Mouse (Mus musculus): ENCODE data around the gene Shc3. TPM values are rescaled to one million over a fixed set of nuclear protein-coding genes. Genes with fewer than 3 reads are reported as not detected.
A peak's percentile ranks its signal among the peaks of the same experiment; 100 is the strongest.

Gene Shc3
- polyA plus RNA-seq, 1 experiment from 2014 or later: not detected

DNA sequence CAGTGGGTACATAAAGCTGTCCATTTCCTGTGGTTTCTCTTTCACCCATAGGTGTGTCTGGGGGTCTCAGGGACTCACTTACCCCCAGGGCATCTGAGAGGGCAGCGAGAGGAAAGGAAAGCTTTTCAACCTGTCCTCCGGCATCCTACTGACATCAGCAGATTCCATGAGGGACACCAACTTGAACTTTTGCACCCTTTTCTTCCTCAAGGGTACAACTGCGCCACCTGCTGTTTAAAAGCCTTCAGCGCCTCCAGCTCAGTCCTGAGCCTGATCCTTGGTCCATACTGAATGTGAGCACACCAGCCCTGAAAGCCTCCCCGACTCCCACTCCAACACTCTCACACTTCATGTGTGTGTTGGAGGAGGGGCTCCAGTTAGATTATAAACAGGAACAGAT lies 144.6 kb downstream of the Shc3 start:
- Histone ChIP-seq H3K9ac (no peak overlapping the region), H3K27me3 (replicated peaks) (no peaks in the 10 kb centered on the region), H3K4me2 (no peak overlapping the region), H3K36me3 (0 out of 2 replicates have a peak, but pooled peaks cover 5% of the 10 kb centered on the region), H3K9me3 (replicated peaks) (no peaks in the 10 kb centered on the region), H3K4me3 (no peak overlapping the region), H3K27ac (no peak overlapping the region), H3K4me1 (no peaks in the 10 kb centered on the region)
- WGBS (ENCODE audit: insufficient replicate concordance): 22% methylated on average over 5 of the region's 5 CpGs
- no peak for ATAC-seq

DNA sequence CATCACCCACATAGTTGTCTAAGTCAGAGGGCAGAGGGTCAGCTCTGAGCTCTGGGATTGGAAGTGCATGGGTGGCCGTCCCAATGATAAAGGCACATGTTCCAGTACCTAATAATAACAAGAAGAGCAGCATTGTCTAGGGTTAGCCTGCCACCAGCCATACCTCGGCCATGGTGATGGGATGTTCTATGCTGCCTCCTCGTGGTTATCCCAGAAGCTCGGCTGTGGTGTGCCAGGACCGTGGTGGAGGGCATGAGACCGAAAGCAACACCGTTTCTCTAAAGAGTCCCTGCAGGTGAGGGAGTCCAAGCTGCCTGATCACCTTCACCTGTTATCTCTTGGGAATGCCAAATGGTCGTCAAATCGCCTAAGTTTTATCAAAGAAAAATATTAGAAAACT lies 145.6 kb downstream of the Shc3 start:
- Histone ChIP-seq H3K36me3 (0 out of 2 replicates have a peak, but pooled peaks cover 5% of the 10 kb centered on the region), H3K9ac (no peak overlapping the region), H3K27ac (no peak overlapping the region), H3K4me3 (no peak overlapping the region), H3K4me1 (no peaks in the 10 kb centered on the region), H3K4me2 (no peak overlapping the region), H3K27me3 (replicated peaks) (no peaks in the 10 kb centered on the region), H3K9me3 (replicated peaks) (no peaks in the 10 kb centered on the region)
- ATAC-seq: no peak
- 58% methylated on average over 9 of the region's 9 CpGs for WGBS (ENCODE audit: insufficient replicate concordance)

DNA sequence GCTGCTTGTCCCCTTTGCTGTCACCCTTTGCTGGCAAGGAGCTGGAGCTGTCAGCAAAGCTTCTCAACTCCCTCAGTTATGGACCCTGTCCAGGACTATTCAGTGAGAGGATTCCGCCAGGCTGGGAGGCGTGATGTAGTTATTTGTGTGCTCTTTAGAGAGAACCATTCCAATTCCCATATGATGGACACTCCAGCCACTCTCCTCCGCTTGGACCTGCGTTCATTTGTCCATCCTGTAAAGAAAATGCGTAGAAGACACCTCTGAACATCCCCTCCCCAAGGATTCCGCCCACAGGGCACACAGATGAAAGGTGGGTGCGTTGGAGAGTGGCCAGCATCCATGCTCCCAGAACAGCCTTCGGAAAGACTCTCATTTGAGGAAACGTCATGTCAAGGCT lies 148.4 kb downstream of the Shc3 start:
- H3K4me2 ChIP-seq: no peak overlapping the region
- no peak overlapping the region for H3K4me3 ChIP-seq
- WGBS (ENCODE audit: insufficient replicate concordance): 75% methylated on average over 9 of the region's 9 CpGs
- no peak overlapping the region for H3K27ac ChIP-seq
- no peak for ATAC-seq
- H3K36me3 ChIP-seq: 0 out of 2 replicates have a peak, but pooled peaks cover 5% of the 10 kb centered on the region
- H3K27me3 ChIP-seq (replicated peaks): no peaks in the 10 kb centered on the region
- H3K9ac ChIP-seq: no peak overlapping the region
- 0 out of 2 replicates have a peak, but pooled peaks cover 6% of the 10 kb centered on the region for H3K4me1 ChIP-seq
- no peaks in the 10 kb centered on the region for H3K9me3 ChIP-seq (replicated peaks)

DNA sequence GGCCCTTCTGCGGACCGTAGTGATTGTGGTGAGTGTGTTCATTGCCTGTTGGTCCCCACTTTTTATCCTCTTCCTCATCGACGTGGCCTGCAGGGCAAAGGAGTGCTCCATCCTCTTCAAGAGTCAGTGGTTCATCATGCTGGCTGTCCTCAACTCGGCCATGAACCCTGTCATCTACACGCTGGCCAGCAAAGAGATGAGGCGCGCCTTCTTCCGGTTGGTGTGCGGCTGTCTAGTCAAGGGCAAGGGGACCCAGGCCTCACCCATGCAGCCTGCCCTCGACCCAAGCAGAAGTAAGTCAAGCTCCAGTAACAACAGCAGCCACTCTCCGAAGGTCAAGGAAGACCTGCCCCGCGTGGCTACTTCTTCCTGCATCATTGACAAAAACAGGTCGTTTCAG lies 149.7 kb downstream of the Shc3 start:
- Histone ChIP-seq H3K4me2 (no peak overlapping the region), H3K36me3 (peaks cover 5% of the 10 kb centered on the region; the same call in 1 of the 2 replicates), H3K9ac (no peak overlapping the region), H3K9me3 (replicated peaks) (0 out of 2 replicates have a peak, but pooled peaks cover 3% of the 10 kb centered on the region), H3K27me3 (replicated peaks) (no peaks in the 10 kb centered on the region), H3K4me3 (no peak overlapping the region), H3K27ac (no peak overlapping the region), H3K4me1 (0 out of 2 replicates have a peak, but pooled peaks cover 6% of the 10 kb centered on the region)
- WGBS (ENCODE audit: insufficient replicate concordance): 74% methylated on average over 15 of the region's 15 CpGs
- ATAC-seq: no peak

DNA sequence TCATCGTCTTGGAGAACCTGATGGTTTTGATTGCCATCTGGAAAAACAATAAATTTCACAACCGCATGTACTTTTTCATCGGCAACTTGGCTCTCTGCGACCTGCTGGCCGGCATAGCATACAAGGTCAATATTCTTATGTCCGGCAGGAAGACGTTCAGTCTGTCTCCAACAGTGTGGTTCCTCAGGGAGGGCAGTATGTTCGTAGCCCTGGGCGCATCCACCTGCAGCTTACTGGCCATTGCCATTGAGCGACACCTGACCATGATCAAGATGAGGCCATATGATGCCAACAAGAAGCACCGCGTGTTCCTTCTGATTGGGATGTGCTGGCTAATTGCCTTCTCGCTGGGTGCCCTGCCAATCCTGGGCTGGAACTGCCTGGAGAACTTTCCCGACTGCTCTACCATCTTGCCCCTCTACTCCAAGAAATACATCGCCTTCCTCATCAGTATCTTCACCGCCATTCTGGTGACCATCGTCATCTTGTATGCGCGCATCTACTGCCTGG lies 150.2 kb downstream of the Shc3 start:
- Histone ChIP-seq H3K9ac (no peak overlapping the region), H3K4me3 (no peak overlapping the region), H3K4me2 (peak overlapping the region; percentile 41), H3K27me3 (replicated peaks) (no peaks in the 10 kb centered on the region), H3K9me3 (replicated peaks) (0 out of 2 replicates have a peak, but pooled peaks cover 3% of the 10 kb centered on the region), H3K36me3 (peaks cover 5% of the 10 kb centered on the region; the same call in 1 of the 2 replicates), H3K4me1 (0 out of 2 replicates have a peak, but pooled peaks cover 6% of the 10 kb centered on the region), H3K27ac (no peak overlapping the region)
- 68% methylated on average over 19 of the region's 19 CpGs for WGBS (ENCODE audit: insufficient replicate concordance)
- ATAC-seq: no peak

DNA sequence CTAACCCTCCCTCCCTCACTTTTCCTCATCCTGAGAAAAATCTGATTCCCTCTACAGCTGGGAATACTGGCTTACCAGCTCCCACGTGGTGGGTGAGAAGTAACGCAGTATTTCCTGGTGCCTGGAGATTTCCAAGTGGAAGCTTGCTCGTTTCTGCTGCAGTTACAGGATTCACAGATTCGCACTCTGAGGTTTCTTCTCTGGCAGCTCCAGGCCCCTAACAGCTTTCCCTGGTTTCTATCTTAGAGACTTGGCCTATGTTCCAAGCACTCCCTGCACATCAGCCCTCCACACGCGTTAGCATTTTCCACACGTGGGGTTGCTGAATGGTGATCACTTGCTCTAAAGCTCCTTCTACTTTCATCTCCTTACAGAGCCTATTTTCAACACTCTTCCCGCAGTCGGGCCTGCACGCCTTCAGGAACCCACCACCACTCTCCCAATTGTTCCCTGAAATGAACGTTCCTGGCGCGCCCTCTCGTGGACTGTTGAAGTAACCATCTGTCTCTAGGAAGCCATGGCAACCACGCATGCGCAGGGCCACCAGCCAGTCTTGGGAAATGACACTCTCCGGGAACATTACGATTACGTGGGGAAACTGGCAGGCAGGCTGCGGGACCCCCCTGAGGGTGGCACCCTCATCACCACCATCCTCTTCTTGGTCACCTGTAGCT lies 150.8 kb downstream of the Shc3 start:
- WGBS (ENCODE audit: insufficient replicate concordance): 8% methylated on average over 20 of the region's 20 CpGs
- H3K9me3 ChIP-seq (replicated peaks): 0 out of 2 replicates have a peak, but pooled peaks cover 3% of the 10 kb centered on the region
- H3K27ac ChIP-seq: no peak overlapping the region
- H3K36me3 ChIP-seq: peaks cover 5% of the 10 kb centered on the region; the same call in 1 of the 2 replicates
- peak overlapping the region; percentile 41 for H3K4me2 ChIP-seq
- no peak overlapping the region for H3K4me3 ChIP-seq
- H3K27me3 ChIP-seq (replicated peaks): no peaks in the 10 kb centered on the region
- H3K9ac ChIP-seq: no peak overlapping the region
- 0 out of 2 replicates have a peak, but pooled peaks cover 6% of the 10 kb centered on the region for H3K4me1 ChIP-seq
- no peak for ATAC-seq

DNA sequence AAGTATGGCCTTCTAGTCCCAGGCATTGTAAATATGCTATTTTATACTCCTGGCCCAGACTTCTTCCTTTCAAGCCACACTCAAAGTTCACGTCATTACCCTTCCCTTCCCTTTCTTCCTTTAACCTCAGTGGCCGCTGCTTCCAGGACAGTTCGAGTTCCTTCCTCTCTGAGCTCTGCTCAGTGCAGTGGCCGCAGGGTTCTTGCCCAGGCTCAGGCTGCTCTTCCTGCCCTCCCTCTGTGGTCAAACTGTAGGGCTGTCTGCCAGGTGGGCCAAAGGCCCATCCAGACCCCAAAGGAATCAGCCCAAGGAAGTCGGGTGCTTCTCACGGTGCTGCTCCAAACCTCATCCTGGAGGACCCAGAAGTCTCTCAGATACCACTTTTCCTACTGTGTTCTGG lies 151.4 kb downstream of the Shc3 start:
- ATAC-seq: no peak
- Histone ChIP-seq H3K27me3 (replicated peaks) (no peaks in the 10 kb centered on the region), H3K4me1 (0 out of 2 replicates have a peak, but pooled peaks cover 6% of the 10 kb centered on the region), H3K9me3 (replicated peaks) (0 out of 2 replicates have a peak, but pooled peaks cover 3% of the 10 kb centered on the region), H3K9ac (no peak overlapping the region), H3K27ac (no peak overlapping the region), H3K4me3 (no peak overlapping the region), H3K4me2 (no peak overlapping the region), H3K36me3 (peaks cover 5% of the 10 kb centered on the region; the same call in 1 of the 2 replicates)
- 35% methylated on average over 6 of the region's 6 CpGs for WGBS (ENCODE audit: insufficient replicate concordance)

DNA sequence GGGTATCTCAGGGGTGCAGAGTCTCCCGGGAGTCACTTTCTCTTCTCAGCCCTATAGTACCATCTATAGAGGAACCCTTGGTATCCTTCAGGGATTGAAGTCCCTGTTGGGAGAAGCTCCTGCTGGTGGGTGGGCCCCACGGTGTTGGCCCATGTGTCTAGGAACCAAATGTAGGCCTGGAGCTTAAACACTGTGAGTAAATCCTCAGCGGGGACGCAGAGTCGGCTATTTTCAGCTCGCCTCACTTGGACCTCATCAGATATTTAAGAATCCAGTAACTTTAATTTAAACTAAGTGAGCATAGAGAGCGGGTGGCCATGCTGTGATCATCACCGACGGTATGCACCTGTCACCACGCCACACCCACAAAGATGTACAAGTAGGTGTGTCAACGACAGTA lies 152.5 kb downstream of the Shc3 start:
- Histone ChIP-seq H3K27ac (no peak overlapping the region), H3K27me3 (replicated peaks) (no peaks in the 10 kb centered on the region), H3K36me3 (peaks cover 5% of the 10 kb centered on the region; the same call in 1 of the 2 replicates), H3K4me3 (no peak overlapping the region), H3K9me3 (replicated peaks) (0 out of 2 replicates have a peak, but pooled peaks cover 3% of the 10 kb centered on the region), H3K4me2 (no peak overlapping the region), H3K4me1 (0 out of 2 replicates have a peak, but pooled peaks cover 6% of the 10 kb centered on the region), H3K9ac (no peak overlapping the region)
- 83% methylated on average over 11 of the region's 11 CpGs for WGBS (ENCODE audit: insufficient replicate concordance)
- no peak for ATAC-seq

DNA sequence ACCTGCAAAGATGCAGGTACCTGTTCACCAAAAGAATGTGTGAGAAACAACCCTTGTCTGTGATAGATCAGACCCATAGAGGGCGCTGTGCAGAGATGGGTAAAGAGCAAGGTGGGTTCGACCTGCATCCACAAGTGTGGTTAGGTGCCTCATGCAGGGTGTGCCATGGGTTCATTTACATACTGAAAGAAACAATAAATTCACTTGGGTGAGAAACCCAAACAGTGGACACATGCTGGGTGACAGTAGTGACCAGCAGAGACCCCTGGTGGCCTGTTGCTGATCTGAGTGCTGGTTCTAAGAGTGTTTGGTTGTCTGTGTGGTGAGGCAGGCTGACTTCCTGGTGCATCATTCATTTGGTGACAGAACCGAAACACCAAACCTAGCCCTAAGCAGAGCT lies 155.8 kb downstream of the Shc3 start:
- Histone ChIP-seq H3K27me3 (replicated peaks) (peaks cover 31% of the 10 kb centered on the region), H3K36me3 (no peaks in the 10 kb centered on the region; the same call in 1 of the 2 replicates), H3K9ac (no peak overlapping the region), H3K4me2 (no peak overlapping the region), H3K27ac (no peak overlapping the region), H3K9me3 (replicated peaks) (0 out of 2 replicates have a peak, but pooled peaks cover 3% of the 10 kb centered on the region), H3K4me3 (no peak overlapping the region), H3K4me1 (0 out of 2 replicates have a peak, but pooled peaks cover 6% of the 10 kb centered on the region)
- WGBS (ENCODE audit: insufficient replicate concordance): 38% methylated on average over 3 of the region's 3 CpGs
- ATAC-seq: no peak

DNA sequence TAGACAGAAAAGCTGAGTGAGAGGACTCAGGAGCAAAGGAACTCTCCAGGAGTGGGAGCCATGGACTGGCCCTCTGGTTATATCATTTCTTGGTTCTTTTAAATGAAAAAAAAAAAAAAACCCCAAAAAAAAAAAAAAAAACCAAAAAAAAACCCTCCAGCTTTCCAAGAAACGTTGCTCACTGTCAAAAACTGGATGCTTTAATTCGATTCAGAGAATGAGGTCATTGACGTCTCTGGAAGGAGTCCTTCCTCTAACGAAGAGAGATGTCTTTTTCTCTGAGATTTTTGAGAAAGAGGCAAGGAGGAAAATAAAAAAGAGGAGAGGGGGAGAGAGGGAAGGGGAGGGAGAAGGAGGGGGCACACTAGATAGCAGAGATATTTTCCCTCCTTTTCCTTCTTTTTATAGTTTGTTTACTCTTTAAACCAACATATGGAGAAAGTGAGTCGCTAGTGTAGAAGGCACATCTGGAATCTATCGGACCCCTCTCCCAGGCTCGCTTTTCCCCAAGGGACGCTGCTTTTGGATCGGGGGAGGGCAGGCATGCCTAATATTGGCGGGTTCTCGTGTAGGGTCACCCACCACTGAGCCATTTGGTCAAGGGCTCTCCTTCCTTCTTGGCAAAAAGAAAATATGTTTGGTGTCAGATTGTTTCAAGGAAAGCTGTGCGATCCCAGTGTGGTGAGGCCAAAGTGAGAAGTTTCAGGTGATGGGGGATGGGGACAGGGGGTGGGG lies 157.4 kb downstream of the Shc3 start:
- Histone ChIP-seq H3K9ac (no peak overlapping the region), H3K4me2 (no peak overlapping the region), H3K27me3 (replicated peaks) (peaks cover 47% of the 10 kb centered on the region), H3K4me3 (no peak overlapping the region), H3K36me3 (no peaks in the 10 kb centered on the region; the same call in 1 of the 2 replicates), H3K9me3 (replicated peaks) (0 out of 2 replicates have a peak, but pooled peaks cover 3% of the 10 kb centered on the region), H3K27ac (no peak overlapping the region), H3K4me1 (0 out of 2 replicates have a peak, but pooled peaks cover 3% of the 10 kb centered on the region)
- ATAC-seq: no peak
- WGBS (ENCODE audit: insufficient replicate concordance): 36% methylated on average over 12 of the region's 12 CpGs

DNA sequence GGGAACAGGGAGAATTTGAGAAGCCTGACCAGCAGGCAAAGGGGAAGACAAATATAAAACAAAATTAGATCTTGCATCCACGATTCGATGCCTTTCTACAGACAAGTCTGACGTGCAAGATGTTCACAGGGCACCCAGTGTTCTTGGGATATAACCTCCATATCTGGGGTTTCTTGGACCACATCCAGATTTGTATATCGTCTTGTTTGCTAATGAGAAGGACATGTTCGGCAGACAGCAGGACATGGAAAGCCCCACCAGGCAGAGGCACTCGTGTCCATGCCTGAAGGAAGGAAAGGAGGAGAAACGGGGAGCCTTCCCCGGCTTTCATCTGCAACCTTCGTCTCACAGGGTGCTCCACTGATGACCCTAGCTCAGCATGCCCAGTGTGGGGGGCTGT lies 158.0 kb downstream of the Shc3 start:
- ATAC-seq: no peak

More for the DNA sequence above, 158.0 kb downstream of the Shc3 start:
- H3K36me3 ChIP-seq: no peaks in the 10 kb centered on the region; the same call in 1 of the 2 replicates
- 0 out of 2 replicates have a peak, but pooled peaks cover 3% of the 10 kb centered on the region for H3K4me1 ChIP-seq
- H3K9me3 ChIP-seq (replicated peaks): 0 out of 2 replicates have a peak, but pooled peaks cover 3% of the 10 kb centered on the region
- H3K27ac ChIP-seq: no peak overlapping the region
- H3K4me3 ChIP-seq: no peak overlapping the region
- peaks cover 53% of the 10 kb centered on the region for H3K27me3 ChIP-seq (replicated peaks)
- H3K4me2 ChIP-seq: no peak overlapping the region
- WGBS (ENCODE audit: insufficient replicate concordance): 67% methylated on average over 9 of the region's 9 CpGs
- H3K9ac ChIP-seq: no peak overlapping the region
